Mouse (Mus musculus): ENCODE results near the gene Atxn2.

DNA sequence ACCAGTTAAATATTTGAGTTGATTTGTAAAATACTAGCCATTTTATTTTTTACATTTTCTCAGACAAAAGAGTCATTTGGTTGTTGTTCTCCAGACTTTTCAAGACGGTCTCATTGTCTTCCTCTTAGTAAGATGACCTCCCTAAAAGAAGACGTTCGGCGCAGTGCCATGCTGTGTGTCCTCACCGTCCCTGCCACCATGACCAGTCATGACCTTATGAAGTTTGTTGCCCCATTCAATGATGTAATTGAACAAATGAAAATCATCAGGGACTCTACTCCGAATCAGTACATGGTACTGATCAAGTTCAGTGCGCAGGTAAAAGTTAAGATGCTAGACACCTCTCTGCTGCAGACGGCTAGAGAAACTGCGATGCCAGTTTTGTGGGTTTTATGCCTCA lies 46.2 kb upstream of the Atxn2 start:
- no peak for TF ChIP-seq GATA1 (IDR thresholded peaks at IDR 0.05; ENCODE audit: borderline replicate concordance, low read length)
- TF ChIP-seq FLI1 (IDR thresholded peaks at IDR 0.05; ENCODE audit: low read length) = no peak
